Mouse (Mus musculus) embryonic facial prominence, embryonic 13.5 days (tissue): ENCODE results near the gene A930004D18Rik. TPM values are rescaled to one million over a fixed set of nuclear protein-coding genes. Genes with fewer than 3 reads are reported as not detected.

Experiments
- ATAC-seq: fragments of 200-750 bp; cut with Nextera tagmentation; 2 replicates; pipeline ENCODE4 v1.8.0; 2017; ENCODE audit warnings: low read depth; ENCODE audit not compliant: insufficient number of reproducible peaks, insufficient read depth, low FRiP score, low TSS enrichment
- H3K27ac ChIP-seq: fragments of 300-500 bp; sonication (generic); 2 replicates; pipeline ENCODE4 v1.5.1; 2015; ENCODE audit warnings: moderate library complexity, mild to moderate bottlenecking, inconsistent platforms
- H3K27me3 ChIP-seq: fragments of 300-500 bp; sonication (generic); 2 replicates; pipeline ENCODE4 v1.6.1; 2015; ENCODE audit warnings: mild to moderate bottlenecking, inconsistent platforms
- H3K36me3 ChIP-seq: fragments of 300-500 bp; sonication (generic); 2 replicates; pipeline ENCODE4 v1.6.1; 2015; ENCODE audit warnings: mild to moderate bottlenecking, inconsistent platforms
- H3K4me1 ChIP-seq: fragments of 300-500 bp; sonication (generic); 2 replicates; pipeline ENCODE4 v1.6.1; 2015; ENCODE audit warnings: inconsistent platforms
- H3K4me2 ChIP-seq: fragments of 300-500 bp; sonication (generic); 2 replicates; pipeline ENCODE4 v1.6.1; 2015; ENCODE audit warnings: moderate library complexity, mild to moderate bottlenecking, inconsistent platforms
- H3K4me3 ChIP-seq: fragments of 300-500 bp; sonication (generic); 2 replicates; pipeline ENCODE4 v1.5.1; 2015; ENCODE audit warnings: mild to moderate bottlenecking, inconsistent platforms
- H3K9ac ChIP-seq: fragments of 300-500 bp; sonication (generic); 2 replicates; pipeline ENCODE4 v1.6.1; 2015; ENCODE audit warnings: mild to moderate bottlenecking, inconsistent platforms
- H3K9me3 ChIP-seq: fragments of 300-500 bp; sonication (generic); 2 replicates; pipeline ENCODE4 v1.6.1; 2016; ENCODE audit warnings: inconsistent platforms
- WGBS: fragments of 180-500 bp; shearing (Covaris S2); methylation state at CpG from one replicate; pipeline ENCODE4 v1.1.7; 2015; ENCODE audit warnings: mixed read lengths; 5-methylcytosine and 5-hydroxymethylcytosine counted together
- polyA plus RNA-seq: library from polyadenylated mRNA; unstranded; fragments of >200 nt; fragmentation: Nextera tagmentation; extraction: Ambion mirVana; gene quantifications from 2 replicates; pipeline ENCODE4 v1.2.1, GENCODE M21; 2015

The A930004D18Rik gene
- polyA plus RNA-seq, 1 experiment from 2014 or later, result 13.7 TPM

DNA sequence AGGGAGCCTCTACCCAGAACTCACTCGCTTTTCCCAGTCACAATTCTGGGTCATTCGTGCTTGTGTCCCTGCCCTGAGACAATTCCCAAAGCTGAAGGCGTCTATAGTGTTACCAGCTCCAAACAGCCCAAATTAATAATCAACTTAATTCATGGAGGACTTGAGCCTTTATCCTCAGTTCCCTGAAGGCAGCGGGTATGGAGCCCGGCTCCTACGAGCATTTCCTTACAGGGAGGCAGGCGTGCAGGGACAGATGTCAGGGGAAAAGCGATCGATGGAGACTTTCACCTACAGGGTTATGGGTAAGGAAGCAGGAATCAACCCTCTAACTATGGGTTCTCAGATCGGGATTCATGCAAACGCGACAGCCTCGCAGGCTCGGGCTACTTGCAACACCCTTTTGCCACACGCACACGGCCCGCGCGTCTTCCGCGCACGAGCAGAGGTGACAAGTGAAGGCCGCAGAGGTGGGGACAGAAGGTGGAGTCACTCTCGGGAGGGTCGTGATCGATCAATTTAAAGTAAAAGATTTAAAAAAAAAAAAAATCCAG is 6.2 kb downstream of the A930004D18Rik start:
- Histone ChIP-seq H3K4me3 (peak overlapping the region; percentile 46), H3K27ac (peak overlapping the region; percentile 33), H3K9me3 (no peaks in the 10 kb centered on the region), H3K4me1 (peaks cover 48% of the 10 kb centered on the region), H3K9ac (peak overlapping the region; percentile 83), H3K36me3 (no peaks in the 10 kb centered on the region), H3K4me2 (peak overlapping the region; percentile 94), H3K27me3 (no peaks in the 10 kb centered on the region)
- no peak for ATAC-seq
- 4% methylated on average over 26 of the region's 26 CpGs for WGBS

DNA sequence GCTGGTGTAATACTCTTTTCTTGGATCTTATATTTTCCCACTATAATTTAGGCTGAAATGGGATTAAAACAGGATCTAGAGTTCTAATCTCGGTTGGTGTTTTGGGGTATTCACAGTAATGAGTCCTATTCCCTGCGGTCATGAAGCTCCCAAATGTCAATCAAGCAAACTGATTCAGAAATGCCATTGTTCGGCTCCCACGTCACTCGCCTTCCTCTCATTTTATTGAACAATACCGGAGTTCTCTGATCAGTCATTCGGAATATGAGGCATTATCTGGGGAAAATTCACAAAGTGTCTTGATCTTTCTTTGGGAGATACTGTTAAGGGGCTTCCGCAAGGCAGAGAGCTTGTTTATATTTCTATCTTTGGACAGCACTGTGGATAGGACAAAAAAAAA is 7.0 kb downstream of the A930004D18Rik start:
- Histone ChIP-seq H3K9ac (no peak overlapping the region), H3K4me2 (no peak overlapping the region), H3K4me1 (peaks cover 52% of the 10 kb centered on the region), H3K36me3 (no peaks in the 10 kb centered on the region), H3K4me3 (no peak overlapping the region), H3K9me3 (no peaks in the 10 kb centered on the region), H3K27ac (no peak overlapping the region), H3K27me3 (no peaks in the 10 kb centered on the region)
- no peak for ATAC-seq
- 39% methylated on average over 8 of the region's 8 CpGs for WGBS

DNA sequence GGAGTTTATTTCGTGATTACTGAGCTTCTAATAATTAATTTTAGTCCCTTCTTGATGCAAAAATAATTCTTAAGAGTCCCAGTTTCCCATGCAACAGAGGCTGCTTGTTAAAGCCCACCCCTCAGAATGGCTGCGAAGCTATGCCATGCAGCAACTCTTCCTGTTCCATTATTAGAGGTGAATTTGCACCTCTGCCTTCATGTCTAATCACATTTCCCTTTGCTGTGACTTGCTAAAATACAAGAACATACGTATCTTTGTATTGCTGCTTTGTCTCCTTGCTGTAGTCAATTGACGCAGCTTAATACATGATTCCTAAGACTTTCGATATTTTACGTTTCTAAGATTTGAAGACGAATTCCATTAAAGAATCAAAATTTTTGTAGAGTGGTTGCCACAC is 7.9 kb downstream of the A930004D18Rik start:
- peaks cover 5% of the 10 kb centered on the region; the same call in 1 of the 2 replicates for H3K27me3 ChIP-seq
- H3K9me3 ChIP-seq, result no peaks in the 10 kb centered on the region
- peaks cover 53% of the 10 kb centered on the region for H3K4me1 ChIP-seq
- no peak overlapping the region for H3K4me2 ChIP-seq
- H3K9ac ChIP-seq, result no peak overlapping the region
- H3K27ac ChIP-seq, result no peak overlapping the region
- no peak for ATAC-seq
- H3K36me3 ChIP-seq, result no peaks in the 10 kb centered on the region
- H3K4me3 ChIP-seq, result no peak overlapping the region
- 66% methylated on average over 7 of the region's 7 CpGs for WGBS

DNA sequence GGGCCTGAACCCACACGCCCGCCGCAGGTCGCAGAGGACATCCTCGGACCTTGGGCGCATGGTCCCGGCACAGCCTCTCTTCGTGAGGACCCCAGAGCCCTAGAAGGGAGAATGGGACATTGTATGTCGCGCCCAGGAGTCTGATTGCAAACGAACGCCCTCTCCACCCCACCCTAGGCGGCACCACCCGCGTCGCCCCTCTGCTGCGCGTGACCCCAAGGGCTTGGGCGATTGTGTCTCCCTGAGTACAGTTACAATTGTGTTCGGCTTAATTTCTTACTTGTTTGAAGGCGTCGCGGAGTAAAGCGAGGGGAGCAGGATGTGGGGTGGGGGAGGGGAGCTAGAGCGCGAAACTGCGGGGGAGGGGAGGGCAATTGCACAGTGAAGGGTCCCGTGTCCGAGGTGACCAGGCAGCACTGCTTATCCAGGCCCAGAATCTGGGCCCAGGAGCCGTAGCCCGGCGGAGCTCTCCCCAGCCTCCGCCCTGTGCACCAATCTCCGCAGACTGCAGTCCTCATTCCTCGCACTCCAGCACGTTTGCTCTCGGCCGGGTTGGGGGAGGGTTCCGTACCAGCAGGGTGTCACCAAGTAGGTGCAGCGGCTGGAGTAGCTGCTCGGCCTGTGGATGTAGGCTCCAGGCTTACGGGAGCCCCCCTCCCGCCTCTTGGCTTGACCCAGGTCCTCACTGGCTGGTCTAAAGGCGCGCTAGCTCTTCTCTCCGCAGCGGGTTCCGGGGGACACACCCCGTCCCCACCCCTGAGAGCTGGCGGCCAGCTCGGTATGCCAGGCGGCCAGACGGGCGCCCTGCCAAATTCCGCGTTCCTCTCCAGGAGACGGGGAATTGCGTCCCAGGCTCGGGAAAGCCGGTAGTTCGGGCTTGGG is 9.2 kb downstream of the A930004D18Rik start:
- no peaks in the 10 kb centered on the region for H3K9me3 ChIP-seq
- no peaks in the 10 kb centered on the region for H3K36me3 ChIP-seq
- H3K27me3 ChIP-seq, result peaks cover 12% of the 10 kb centered on the region; the same call in 1 of the 2 replicates
- H3K4me1 ChIP-seq, result peaks cover 43% of the 10 kb centered on the region
- H3K4me2 ChIP-seq, result peak overlapping the region; percentile 97
- peak overlapping the region; percentile 98 for H3K27ac ChIP-seq
- peak overlapping the region; percentile 93 for H3K9ac ChIP-seq
- WGBS, result under 1% methylated on average over 61 of the region's 61 CpGs
- ATAC-seq, result peak; percentile 63
- H3K4me3 ChIP-seq, result peak overlapping the region; percentile 68

DNA sequence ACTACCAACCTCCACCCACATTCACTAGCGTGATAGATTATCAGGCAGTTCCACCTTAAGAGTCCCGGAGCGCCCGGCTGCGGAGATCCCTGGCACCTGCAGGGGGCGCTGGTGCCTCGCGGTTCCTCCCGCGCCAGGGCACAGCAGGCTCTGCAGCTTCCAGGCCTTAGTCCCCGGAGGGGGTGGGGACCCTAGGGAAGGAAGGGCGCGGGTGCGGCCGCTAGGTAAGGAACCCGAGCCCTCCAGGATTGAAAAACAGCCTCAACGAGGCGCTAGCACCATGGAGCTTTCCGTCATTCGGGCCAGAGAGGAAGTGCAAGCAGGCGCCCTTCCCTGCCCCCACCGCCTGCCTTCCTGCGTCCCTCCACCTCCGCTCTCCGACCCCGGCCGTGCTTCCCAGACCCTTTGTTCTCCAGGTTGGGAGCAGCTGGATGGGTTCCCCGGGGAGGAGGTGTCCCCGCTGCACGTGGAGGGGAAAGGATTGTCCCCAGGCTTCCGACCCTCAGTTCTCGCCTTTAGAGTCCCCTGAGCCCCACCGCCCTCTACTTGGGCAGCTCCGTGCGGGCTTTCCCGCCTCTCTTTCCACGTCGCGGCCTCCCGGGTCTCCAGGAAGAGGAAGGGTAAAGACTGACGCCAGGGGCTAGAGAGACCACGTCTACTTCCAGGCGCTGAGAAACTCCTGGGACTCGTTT is 9.9 kb downstream of the A930004D18Rik start:
- H3K4me3 ChIP-seq, result peak overlapping the region; percentile 68
- H3K9me3 ChIP-seq, result no peaks in the 10 kb centered on the region
- H3K27me3 ChIP-seq, result peaks cover 12% of the 10 kb centered on the region; the same call in 1 of the 2 replicates
- peaks cover 35% of the 10 kb centered on the region for H3K4me1 ChIP-seq
- WGBS, result under 1% methylated on average over 44 of the region's 44 CpGs
- ATAC-seq, result peak; percentile 85
- peak overlapping the region; percentile 93 for H3K9ac ChIP-seq
- no peaks in the 10 kb centered on the region for H3K36me3 ChIP-seq
- H3K4me2 ChIP-seq, result peak overlapping the region; percentile 97
- H3K27ac ChIP-seq, result peak overlapping the region; percentile 98

DNA sequence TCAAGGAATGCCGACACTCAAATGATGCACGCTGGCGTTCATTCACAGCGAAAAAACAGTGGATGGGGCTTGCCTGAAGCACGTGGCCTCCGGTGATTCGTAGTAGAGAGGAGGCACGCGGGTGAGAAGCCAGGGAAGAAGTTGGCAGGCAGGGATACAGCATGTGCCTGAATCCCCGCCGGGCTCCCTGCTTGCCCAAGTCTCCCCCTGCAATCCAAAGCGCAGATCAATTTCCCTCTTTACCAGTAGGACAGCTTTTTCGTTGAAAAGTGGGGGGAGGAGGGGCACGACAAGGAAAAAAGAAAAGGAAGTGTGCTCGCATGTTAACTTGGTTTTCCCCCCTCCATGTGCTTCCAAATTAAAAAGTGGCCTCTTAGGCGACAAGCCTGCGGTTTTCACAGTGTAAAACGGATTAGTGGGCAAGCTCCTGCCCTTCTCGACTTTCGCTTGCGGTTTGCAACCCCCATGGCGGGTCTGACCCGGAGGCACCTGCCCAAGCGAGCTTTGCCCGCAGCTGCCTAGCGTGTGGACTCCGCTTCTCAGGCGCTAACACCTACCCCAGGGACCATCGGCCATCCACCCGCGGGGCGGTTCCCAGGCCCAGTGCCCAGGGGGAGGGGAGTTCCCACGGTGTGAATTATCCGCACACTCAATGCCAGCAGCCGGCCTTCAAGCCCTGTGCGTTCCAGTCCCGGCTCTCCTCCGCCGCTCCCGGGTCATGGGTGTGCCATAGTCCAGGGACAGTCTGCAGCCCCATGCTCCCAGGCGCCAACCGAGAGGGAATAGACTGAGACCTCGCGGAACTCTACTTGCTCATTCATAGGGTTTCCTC is 11.2 kb downstream of the A930004D18Rik start:
- under 1% methylated on average over 44 of the region's 44 CpGs for WGBS
- H3K4me3 ChIP-seq, result peak overlapping the region; percentile 68
- peak overlapping the region; percentile 24; the same call in 1 of the 2 replicates for H3K27ac ChIP-seq
- peaks cover 23% of the 10 kb centered on the region for H3K4me1 ChIP-seq
- H3K9ac ChIP-seq, result peak overlapping the region; percentile 93
- no peaks in the 10 kb centered on the region for H3K36me3 ChIP-seq
- peaks cover 12% of the 10 kb centered on the region; the same call in 1 of the 2 replicates for H3K27me3 ChIP-seq
- H3K9me3 ChIP-seq, result no peaks in the 10 kb centered on the region
- peak overlapping the region; percentile 97 for H3K4me2 ChIP-seq
- ATAC-seq, result 0 out of 2 replicates have a peak, but pooled peaks have one; percentile 15

DNA sequence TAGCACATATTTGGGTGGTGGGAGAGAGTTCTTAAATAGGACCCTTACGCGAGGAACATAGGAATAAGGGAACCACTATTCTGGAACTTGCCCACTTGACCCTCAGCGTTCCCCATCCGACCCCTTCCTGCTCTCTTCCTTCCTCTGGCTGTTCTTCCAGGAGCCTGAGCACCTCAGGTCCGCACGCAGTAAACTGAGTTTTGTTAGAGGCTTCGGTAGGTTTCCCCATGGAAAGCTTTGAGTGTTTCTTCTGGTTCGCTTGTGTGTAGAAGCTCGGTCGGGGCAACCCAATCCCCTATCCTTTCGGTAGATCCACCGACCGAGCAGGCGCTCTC is 11.8 kb downstream of the A930004D18Rik start:
- Histone ChIP-seq H3K36me3 (no peaks in the 10 kb centered on the region), H3K9ac (peak overlapping the region; percentile 93), H3K4me2 (peak overlapping the region; percentile 97), H3K27ac (peak overlapping the region; percentile 24; the same call in 1 of the 2 replicates), H3K9me3 (no peaks in the 10 kb centered on the region), H3K27me3 (peaks cover 12% of the 10 kb centered on the region; the same call in 1 of the 2 replicates), H3K4me3 (peak overlapping the region; percentile 68), H3K4me1 (peaks cover 18% of the 10 kb centered on the region)
- WGBS, result under 1% methylated on average over 14 of the region's 14 CpGs
- no peak for ATAC-seq

DNA sequence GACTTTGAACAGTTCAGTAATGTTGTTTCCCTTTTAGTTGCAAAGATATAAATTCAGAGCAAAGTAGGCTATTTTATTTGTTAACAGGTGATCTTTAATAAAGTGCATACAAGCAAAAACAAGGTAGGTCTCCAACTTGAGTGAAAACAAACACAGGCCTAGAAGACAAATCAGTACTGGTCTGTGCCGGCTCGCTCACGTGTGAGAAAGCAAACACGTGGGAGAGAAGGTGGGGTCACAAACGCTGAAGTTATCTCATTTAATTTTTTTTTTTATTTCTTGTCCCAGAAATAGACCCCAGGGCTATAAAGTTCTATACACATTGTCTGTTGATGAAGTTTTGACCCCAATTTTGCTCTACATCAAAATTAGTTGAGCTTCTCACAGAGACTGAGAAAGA is 12.4 kb downstream of the A930004D18Rik start:
- no peak for ATAC-seq
- WGBS, result 47% methylated on average over 5 of the region's 5 CpGs
- peaks cover 12% of the 10 kb centered on the region; the same call in 1 of the 2 replicates for H3K27me3 ChIP-seq
- H3K9ac ChIP-seq, result no peak overlapping the region
- H3K36me3 ChIP-seq, result no peaks in the 10 kb centered on the region
- H3K4me1 ChIP-seq, result peaks cover 18% of the 10 kb centered on the region
- H3K4me2 ChIP-seq, result peak overlapping the region; percentile 97
- H3K27ac ChIP-seq, result no peak overlapping the region
- peak overlapping the region; percentile 68 for H3K4me3 ChIP-seq
- H3K9me3 ChIP-seq, result no peaks in the 10 kb centered on the region

DNA sequence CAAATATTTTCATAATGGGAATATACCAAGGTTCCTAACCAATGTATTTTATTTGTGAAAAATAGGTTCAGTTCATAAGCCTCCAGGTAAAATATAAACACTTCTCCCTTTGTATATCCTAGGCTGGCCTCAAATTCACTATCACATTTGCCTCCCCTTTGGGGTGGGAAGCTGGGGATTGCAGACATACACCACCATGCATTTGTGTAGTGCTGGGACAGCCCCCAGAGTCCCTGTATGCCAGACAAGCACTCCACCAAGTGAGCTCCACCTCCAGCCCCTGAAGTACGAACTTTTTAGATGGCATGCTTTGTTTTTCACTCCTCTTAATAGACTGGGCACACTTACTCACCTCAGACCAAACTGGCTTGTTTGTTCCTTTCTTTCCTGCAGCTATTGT is 14.7 kb downstream of the A930004D18Rik start:
- WGBS, result 67% methylated on average over 1 of the region's 1 CpGs
- no peaks in the 10 kb centered on the region for H3K36me3 ChIP-seq
- H3K27ac ChIP-seq, result no peak overlapping the region
- H3K4me2 ChIP-seq, result no peak overlapping the region
- peaks cover 15% of the 10 kb centered on the region for H3K4me1 ChIP-seq
- H3K9me3 ChIP-seq, result no peaks in the 10 kb centered on the region
- no peak overlapping the region for H3K4me3 ChIP-seq
- no peak overlapping the region for H3K9ac ChIP-seq
- peaks cover 12% of the 10 kb centered on the region; the same call in 1 of the 2 replicates for H3K27me3 ChIP-seq
- ATAC-seq, result no peak

DNA sequence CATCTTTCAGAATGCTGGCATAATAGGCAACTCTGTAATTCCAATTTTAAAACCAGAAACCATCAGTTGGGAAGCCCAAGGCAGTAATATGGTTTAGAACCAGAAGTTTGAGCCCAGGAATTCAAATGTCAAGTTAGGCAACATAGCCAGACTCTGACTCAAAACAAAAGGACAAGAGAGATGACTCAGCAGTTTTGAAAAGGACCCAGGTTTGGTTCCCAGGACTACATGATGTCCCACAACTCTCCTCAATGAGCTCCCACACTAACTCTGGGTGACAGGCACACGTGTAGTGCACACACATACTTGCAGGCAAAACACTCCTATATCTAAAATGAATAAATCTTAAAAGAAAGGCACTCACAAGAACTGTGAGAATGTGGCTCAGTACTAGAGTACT is 18.4 kb downstream of the A930004D18Rik start:
- no peak for ATAC-seq
- Histone ChIP-seq H3K9me3 (no peaks in the 10 kb centered on the region), H3K27me3 (peaks cover 6% of the 10 kb centered on the region; the same call in 1 of the 2 replicates), H3K4me1 (no peaks in the 10 kb centered on the region), H3K27ac (no peak overlapping the region), H3K4me2 (no peak overlapping the region), H3K9ac (no peak overlapping the region), H3K36me3 (no peaks in the 10 kb centered on the region), H3K4me3 (no peak overlapping the region)
- WGBS, result 84% methylated on average over 1 of the region's 1 CpGs

DNA sequence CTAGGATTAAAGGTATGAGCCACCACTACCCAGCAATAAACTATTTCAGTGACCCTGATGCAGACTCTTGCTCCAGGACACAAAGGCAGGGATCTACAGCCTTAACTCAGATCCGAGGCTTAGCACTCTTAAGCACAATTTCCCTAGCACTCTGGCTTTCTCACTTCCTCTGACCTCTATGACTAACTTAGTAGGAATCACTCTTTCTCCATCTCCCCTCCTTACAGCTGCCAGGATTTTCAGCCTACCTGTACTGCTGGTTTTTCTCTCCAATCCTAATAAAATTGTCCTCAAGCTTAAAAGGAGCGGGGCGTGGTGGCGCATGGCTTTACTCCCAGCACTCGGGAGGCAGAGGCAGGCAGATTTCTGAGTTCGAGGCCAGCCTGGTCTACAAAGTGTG is 20.2 kb downstream of the A930004D18Rik start:
- no peak for ATAC-seq
- Histone ChIP-seq H3K4me2 (no peak overlapping the region), H3K27ac (no peak overlapping the region), H3K4me1 (no peaks in the 10 kb centered on the region), H3K9ac (no peak overlapping the region), H3K4me3 (no peak overlapping the region), H3K9me3 (no peaks in the 10 kb centered on the region), H3K27me3 (no peaks in the 10 kb centered on the region), H3K36me3 (no peaks in the 10 kb centered on the region)
- 94% methylated on average over 6 of the region's 6 CpGs for WGBS
